Mouse (Mus musculus) midbrain, embryonic 12.5 days (tissue): ENCODE measurements at regions not wholly inside any gene's neighbourhood (a gene's known extent, or its start where the extent isn't known, plus 50 kb on each side); places are given as distances from the start of the nearest gene placed in this dataset.

ENCODE experiments used
- ATAC-seq: fragments of 200-750 bp; cut with Nextera tagmentation; 2 replicates; pipeline ENCODE4 v1.8.0; 2017; ENCODE audit warnings: low read depth, moderate TSS enrichment, moderate library complexity; ENCODE audit not compliant: low FRiP score
- H3K27ac ChIP-seq: fragments of 300-500 bp; sonication (generic); replicated peaks from 2 replicates; pipeline ENCODE4 v1.5.1; 2016; ENCODE audit warnings: mild to moderate bottlenecking
- H3K27me3 ChIP-seq: fragments of 300-500 bp; sonication (generic); 2 replicates; pipeline ENCODE4 v1.6.1; 2016; ENCODE audit warnings: mild to moderate bottlenecking
- H3K36me3 ChIP-seq: fragments of 300-500 bp; sonication (generic); 2 replicates; pipeline ENCODE4 v1.6.1; 2016
- H3K4me1 ChIP-seq: fragments of 300-500 bp; sonication (generic); 2 replicates; pipeline ENCODE4 v1.6.1; 2016
- H3K4me2 ChIP-seq: fragments of 300-500 bp; sonication (generic); replicated peaks from 2 replicates; pipeline ENCODE4 v1.6.1; 2016; ENCODE audit warnings: mild to moderate bottlenecking, moderate library complexity
- H3K4me3 ChIP-seq: fragments of 300-500 bp; sonication (generic); 2 replicates; pipeline ENCODE4 v1.5.1; 2016; ENCODE audit warnings: mild to moderate bottlenecking
- H3K9ac ChIP-seq: fragments of 300-500 bp; sonication (generic); replicated peaks from 2 replicates; pipeline ENCODE4 v1.6.1; 2016; ENCODE audit warnings: mild to moderate bottlenecking, moderate library complexity
- H3K9me3 ChIP-seq: fragments of 300-500 bp; sonication (generic); 2 replicates; pipeline ENCODE4 v1.6.1; 2016; ENCODE audit warnings: mild to moderate bottlenecking
- WGBS: fragments of 180-500 bp; shearing (Covaris S2); methylation state at CpG from one replicate; pipeline ENCODE4 v1.1.7; 2016; 5-methylcytosine and 5-hydroxymethylcytosine counted together

GRCm38 (mm10) chr4:125941916-125942315, 82.4 kb upstream of the Csf3r start:
- Histone ChIP-seq H3K4me3 (no peak overlapping the region), H3K9ac (no peak overlapping the region), H3K36me3 (no peaks in the 10 kb centered on the region), H3K9me3 (no peaks in the 10 kb centered on the region), H3K4me2 (no peak overlapping the region), H3K27ac (no peak overlapping the region), H3K27me3 (no peaks in the 10 kb centered on the region), H3K4me1 (peaks cover 14% of the 10 kb centered on the region; the same call in 1 of the 2 replicates)
- no peak for ATAC-seq
- WGBS, result 32% methylated on average over 3 of the region's 3 CpGs

- peak; percentile 76 for ATAC-seq
- WGBS, result 39% methylated on average over 2 of the region's 2 CpGs
- Histone ChIP-seq H3K4me3 (no peak overlapping the region), H3K36me3 (no peaks in the 10 kb centered on the region), H3K4me1 (peaks cover 14% of the 10 kb centered on the region; the same call in 1 of the 2 replicates), H3K27ac (peak overlapping the region; percentile 75), H3K9ac (no peak overlapping the region), H3K4me2 (no peak overlapping the region), H3K27me3 (no peaks in the 10 kb centered on the region), H3K9me3 (no peaks in the 10 kb centered on the region)
Observed at GRCm38 (mm10) chr4:125945062-125945461, 79.3 kb upstream of the Csf3r start.

GRCm38 (mm10) chr4:125959426-125959825, 64.9 kb upstream of the Csf3r start:
- no peaks in the 10 kb centered on the region; the same call in 1 of the 2 replicates for H3K27me3 ChIP-seq
- no peak overlapping the region for H3K4me2 ChIP-seq
- no peaks in the 10 kb centered on the region for H3K9me3 ChIP-seq
- 77% methylated on average over 9 of the region's 9 CpGs for WGBS
- no peaks in the 10 kb centered on the region for H3K36me3 ChIP-seq
- no peak overlapping the region for H3K4me3 ChIP-seq
- no peak overlapping the region for H3K9ac ChIP-seq
- no peaks in the 10 kb centered on the region; the same call in 1 of the 2 replicates for H3K4me1 ChIP-seq
- no peak overlapping the region for H3K27ac ChIP-seq
- no peak for ATAC-seq

- no peaks in the 10 kb centered on the region for H3K36me3 ChIP-seq
- no peak overlapping the region for H3K9ac ChIP-seq
- H3K27me3 ChIP-seq, result no peaks in the 10 kb centered on the region
- H3K27ac ChIP-seq, result no peak overlapping the region
- no peak for ATAC-seq
- 62% methylated on average over 8 of the region's 8 CpGs for WGBS
- H3K9me3 ChIP-seq, result no peaks in the 10 kb centered on the region
- no peak overlapping the region for H3K4me2 ChIP-seq
- H3K4me1 ChIP-seq, result no peaks in the 10 kb centered on the region; the same call in 1 of the 2 replicates
- no peak overlapping the region for H3K4me3 ChIP-seq
Observed at GRCm38 (mm10) chr4:125960704-125961279, 63.6 kb upstream of the Csf3r start.

- no peaks in the 10 kb centered on the region for H3K27me3 ChIP-seq
- WGBS, result 4% methylated on average over 7 of the region's 7 CpGs
- no peak overlapping the region for H3K4me2 ChIP-seq
- no peaks in the 10 kb centered on the region for H3K36me3 ChIP-seq
- no peak for ATAC-seq
- H3K9me3 ChIP-seq, result no peaks in the 10 kb centered on the region
- H3K27ac ChIP-seq, result no peak overlapping the region
- H3K4me1 ChIP-seq, result no peaks in the 10 kb centered on the region
- H3K4me3 ChIP-seq, result no peak overlapping the region
- no peak overlapping the region for H3K9ac ChIP-seq
Observed at GRCm38 (mm10) chr4:125962677-125963076, 61.7 kb upstream of the Csf3r start.
